Mouse (Mus musculus): Measurements from ENCODE around the gene Cacul1. TPM values are rescaled to one million over a fixed set of nuclear protein-coding genes. Genes with fewer than 3 reads are reported as not detected.

Gene Cacul1
- polyA plus RNA-seq, 1 experiment: 16.9 TPM

- Histone ChIP-seq H3K4me3 (ENCODE audit: insufficient read depth, low read depth, low read length) (no peak overlapping the region), H3K27ac (replicated peaks; ENCODE audit: low read depth, low read length) (no peak overlapping the region), H3K4me1 (ENCODE audit: control insufficient read depth, insufficient read depth, insufficient read length, low read length) (no peaks in the 10 kb centered on the region)
These were observed 80.6 kb downstream of the Cacul1 start for GRCm38 (mm10) chr19:60500209-60500608.

- no peak overlapping the region for H3K4me3 ChIP-seq (ENCODE audit: insufficient read depth, low read depth, low read length)
- H3K4me1 ChIP-seq (ENCODE audit: control insufficient read depth, insufficient read depth, insufficient read length, low read length): no peaks in the 10 kb centered on the region
- H3K27ac ChIP-seq (replicated peaks; ENCODE audit: low read depth, low read length): no peak overlapping the region
These were observed 83.7 kb downstream of the Cacul1 start for GRCm38 (mm10) chr19:60497171-60497570.

- Histone ChIP-seq H3K4me1 (ENCODE audit: control insufficient read depth, insufficient read depth, insufficient read length, low read length) (no peaks in the 10 kb centered on the region), H3K4me3 (ENCODE audit: insufficient read depth, low read depth, low read length) (no peak overlapping the region), H3K27ac (replicated peaks; ENCODE audit: low read depth, low read length) (no peak overlapping the region)
These were observed 85.1 kb downstream of the Cacul1 start for GRCm38 (mm10) chr19:60495772-60496171.

GRCm38 (mm10) chr19:60489566-60489965 is 91.3 kb downstream of the Cacul1 start:
- Histone ChIP-seq H3K4me3 (ENCODE audit: insufficient read depth, low read depth, low read length) (no peak overlapping the region), H3K27ac (replicated peaks; ENCODE audit: low read depth, low read length) (no peak overlapping the region), H3K4me1 (ENCODE audit: control insufficient read depth, insufficient read depth, insufficient read length, low read length) (no peaks in the 10 kb centered on the region)

- Histone ChIP-seq H3K4me1 (ENCODE audit: control insufficient read depth, insufficient read depth, insufficient read length, low read length) (no peaks in the 10 kb centered on the region), H3K4me3 (ENCODE audit: insufficient read depth, low read depth, low read length) (no peak overlapping the region), H3K27ac (replicated peaks; ENCODE audit: low read depth, low read length) (no peak overlapping the region)
These were observed 95.6 kb downstream of the Cacul1 start for GRCm38 (mm10) chr19:60485261-60485660.

GRCm38 (mm10) chr19:60478859-60479258 is 102.0 kb downstream of the Cacul1 start:
- Histone ChIP-seq H3K4me3 (ENCODE audit: insufficient read depth, low read depth, low read length) (no peak overlapping the region), H3K4me1 (ENCODE audit: control insufficient read depth, insufficient read depth, insufficient read length, low read length) (no peaks in the 10 kb centered on the region), H3K27ac (replicated peaks; ENCODE audit: low read depth, low read length) (no peak overlapping the region)

GRCm38 (mm10) chr19:60477788-60478187 is 103.0 kb downstream of the Cacul1 start:
- Histone ChIP-seq H3K4me1 (ENCODE audit: control insufficient read depth, insufficient read depth, insufficient read length, low read length) (no peaks in the 10 kb centered on the region), H3K4me3 (ENCODE audit: insufficient read depth, low read depth, low read length) (no peak overlapping the region), H3K27ac (replicated peaks; ENCODE audit: low read depth, low read length) (no peak overlapping the region)

Other genes starting within 250 kb of the Cacul1 start
- gene Prlhr, start 112.7 kb downstream of the Cacul1 start, polyA plus RNA-seq (2012; ENCODE audit: insufficient read depth, insufficient read length, missing spikeins): not detected in 2 replicates
- not detected in 2 replicates for gene Nanos1, start 175.0 kb upstream of the Cacul1 start, polyA plus RNA-seq (2012; ENCODE audit: insufficient read depth, insufficient read length, missing spikeins)
- 79.1 and 88.5 TPM in 2 replicates for gene Eif3a, start 209.6 kb upstream of the Cacul1 start, polyA plus RNA-seq (2012; ENCODE audit: insufficient read depth, insufficient read length, missing spikeins)
- gene Fam45a, start 230.6 kb upstream of the Cacul1 start, polyA plus RNA-seq (2012; ENCODE audit: insufficient read depth, insufficient read length, missing spikeins): 27.5 and 27.7 TPM in 2 replicates